Mouse (Mus musculus): ENCODE data around the gene Trim80. TPM values are rescaled to one million over a fixed set of nuclear protein-coding genes. Genes with fewer than 3 reads are reported as not detected.

Trim80 gene
- not detected in 2 replicates for total RNA-seq (2015)
- total RNA-seq (2017) = not detected in 2 replicates

GRCm38 (mm10) chr11:115439906-115440595 lies at the start of gene Trim80:
Trim80 (plus strand) TSS chr11:115440545.
- no peak for ATAC-seq (ENCODE audit: poor library complexity, severe bottlenecking)

GRCm38 (mm10) chr11:115391358-115391757 lies 49.0 kb upstream of the Trim80 start:
- no peak for ATAC-seq (ENCODE audit: poor library complexity, severe bottlenecking)

GRCm38 (mm10) chr11:115393721-115394325 lies 46.5 kb upstream of the Trim80 start:
- no peak for ATAC-seq (ENCODE audit: poor library complexity, severe bottlenecking)

- ATAC-seq (ENCODE audit: poor library complexity, severe bottlenecking) = peak; percentile 80
Measured at GRCm38 (mm10) chr11:115398085-115398484, 42.3 kb upstream of the Trim80 start.

DNA sequence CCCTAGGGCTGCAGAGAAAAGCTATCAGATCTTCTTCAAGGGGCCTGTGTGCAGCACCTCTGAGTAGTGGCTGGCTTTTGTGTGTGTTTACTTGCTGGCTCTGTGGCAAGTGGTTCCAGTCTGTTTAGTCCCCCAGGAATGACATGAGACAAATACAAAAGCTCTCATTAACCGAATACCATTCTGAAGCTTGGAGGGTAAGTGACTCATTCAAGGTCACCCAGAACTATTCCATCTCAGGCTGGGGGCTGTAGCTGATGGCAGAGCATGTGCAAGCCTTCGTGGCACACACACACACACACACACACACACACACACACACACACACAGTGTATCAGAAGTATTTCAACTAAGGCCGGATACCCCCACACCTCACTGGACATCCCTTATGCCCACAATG lies 40.2 kb upstream of the Trim80 start:
- no peak for ATAC-seq (ENCODE audit: poor library complexity, severe bottlenecking)

- no peak for ATAC-seq (ENCODE audit: poor library complexity, severe bottlenecking)
Measured at GRCm38 (mm10) chr11:115400630-115401391, 39.5 kb upstream of the Trim80 start.

DNA sequence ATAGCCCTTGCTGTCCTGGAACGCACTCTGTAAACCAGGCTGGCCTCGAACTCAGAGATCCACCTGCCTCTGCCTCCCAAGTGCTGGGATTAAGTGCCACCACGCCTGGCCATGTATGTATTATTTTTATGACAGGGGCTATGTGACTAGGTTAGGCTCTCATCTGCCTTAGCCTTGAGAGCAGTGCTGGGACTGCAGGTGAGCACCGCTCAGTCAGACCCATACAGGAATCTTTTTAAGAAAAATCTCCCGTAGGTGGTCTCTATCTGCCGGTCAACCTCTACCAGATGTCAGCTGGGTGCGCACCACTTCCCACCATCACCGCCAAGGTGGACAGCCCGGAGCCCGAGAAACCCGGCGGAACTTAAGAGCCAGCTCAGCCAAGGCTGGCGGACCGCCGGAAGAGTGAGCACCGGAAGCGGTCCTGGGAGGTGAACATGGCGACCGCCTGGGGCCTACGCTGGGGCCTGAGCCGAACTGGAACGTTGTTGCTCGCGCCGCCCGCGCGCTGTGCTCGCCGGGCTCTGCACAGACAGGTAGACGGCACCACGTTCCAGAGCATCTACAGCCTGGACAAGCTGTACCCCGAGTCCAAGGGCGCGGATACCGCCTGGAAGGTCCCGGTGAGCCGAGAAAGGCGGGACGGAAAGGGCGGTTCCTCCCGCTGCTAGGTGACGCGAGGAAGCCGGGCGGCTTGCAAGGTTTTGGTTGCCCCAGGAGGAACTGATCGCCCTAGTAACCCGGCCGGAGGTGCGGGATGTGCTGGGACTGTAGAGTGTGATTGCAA lies 36.8 kb upstream of the Trim80 start, which contains the start of gene Mrpl58:
Mrpl58 (plus strand) TSS at position 415 of the 787 bp plus-strand sequence.
- peak; percentile 95 for ATAC-seq (ENCODE audit: poor library complexity, severe bottlenecking)

GRCm38 (mm10) chr11:115405723-115406122 lies 34.6 kb upstream of the Trim80 start:
- ATAC-seq (ENCODE audit: poor library complexity, severe bottlenecking) = no peak

- ATAC-seq (ENCODE audit: poor library complexity, severe bottlenecking) = no peak
Measured at GRCm38 (mm10) chr11:115406858-115407401, 33.4 kb upstream of the Trim80 start.

DNA sequence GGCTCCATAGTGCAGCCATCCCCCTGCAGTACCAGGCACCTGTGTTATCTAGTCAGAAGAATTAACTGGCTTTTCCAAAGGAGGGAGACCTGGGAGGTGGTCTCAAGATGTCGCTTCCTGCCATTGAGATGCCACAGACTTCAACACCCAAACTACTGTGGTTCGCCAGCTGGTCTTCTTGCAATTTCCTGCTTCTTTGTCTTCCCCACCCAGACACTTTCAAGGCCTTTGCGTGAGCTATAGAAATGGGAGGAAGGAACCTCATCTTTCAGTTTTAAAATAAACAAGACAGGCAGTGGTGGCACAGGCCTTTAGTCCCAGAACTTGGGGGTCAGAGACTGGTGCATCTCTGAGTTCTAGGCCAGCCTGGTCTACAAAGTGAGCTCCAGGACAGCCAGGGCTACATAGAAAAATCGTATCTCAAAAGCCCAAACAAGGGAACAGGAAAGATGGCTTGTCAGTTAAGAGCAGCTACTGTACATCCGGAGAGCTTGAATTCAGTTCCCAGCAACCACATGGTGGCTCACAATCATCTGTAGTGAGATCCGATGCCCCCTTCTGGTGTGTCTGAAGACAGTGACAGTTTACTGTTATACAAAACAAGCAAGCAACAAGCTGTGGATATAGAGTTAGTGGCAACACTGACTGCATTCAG lies 32.0 kb upstream of the Trim80 start:
- ATAC-seq (ENCODE audit: poor library complexity, severe bottlenecking) = no peak

- ATAC-seq (ENCODE audit: poor library complexity, severe bottlenecking) = no peak
Measured at GRCm38 (mm10) chr11:115409556-115409955, 30.8 kb upstream of the Trim80 start.

DNA sequence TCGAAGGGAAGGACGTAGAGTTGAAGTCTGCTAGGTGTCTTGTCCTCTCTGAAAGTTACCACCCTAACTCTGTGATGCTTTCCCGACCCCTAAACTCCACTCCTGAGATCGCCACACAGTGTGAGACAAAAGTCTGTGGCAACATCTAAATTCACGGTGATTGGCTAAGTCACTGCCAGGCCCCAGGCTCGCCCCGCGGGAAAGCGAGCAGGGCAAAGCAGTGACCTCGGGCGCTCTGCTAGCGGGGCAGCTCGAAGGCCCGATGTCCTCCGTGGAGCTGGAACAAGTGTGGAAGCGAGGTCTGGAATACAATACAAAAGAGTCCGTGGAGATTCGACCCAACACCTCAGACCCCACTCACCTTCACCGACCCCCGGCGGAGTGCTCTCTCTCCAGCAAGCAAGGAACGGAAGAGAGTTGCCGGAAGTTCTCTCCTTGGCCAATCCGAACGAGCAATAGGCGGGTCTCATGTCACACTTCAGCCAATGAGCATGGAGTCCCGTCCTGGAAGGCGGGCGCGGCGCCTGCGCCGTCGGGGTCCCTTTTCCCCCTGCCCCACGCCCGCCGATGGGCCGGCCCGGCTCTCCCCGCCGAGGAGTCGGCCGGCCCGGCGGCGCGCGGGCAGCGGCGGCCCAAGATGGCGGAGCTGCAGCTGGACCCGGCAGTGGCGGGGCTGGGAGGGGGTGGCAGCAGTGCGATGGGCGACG lies 20.7 kb upstream of the Trim80 start, which contains the start of the genes Atp5h and Kctd2:
Atp5h (minus strand) TSS at position 432 of the 707 bp plus-strand sequence.
Kctd2 (plus strand) TSS at position 598 of the 707 bp plus-strand sequence.
- peak; percentile 98 for ATAC-seq (ENCODE audit: poor library complexity, severe bottlenecking)

DNA sequence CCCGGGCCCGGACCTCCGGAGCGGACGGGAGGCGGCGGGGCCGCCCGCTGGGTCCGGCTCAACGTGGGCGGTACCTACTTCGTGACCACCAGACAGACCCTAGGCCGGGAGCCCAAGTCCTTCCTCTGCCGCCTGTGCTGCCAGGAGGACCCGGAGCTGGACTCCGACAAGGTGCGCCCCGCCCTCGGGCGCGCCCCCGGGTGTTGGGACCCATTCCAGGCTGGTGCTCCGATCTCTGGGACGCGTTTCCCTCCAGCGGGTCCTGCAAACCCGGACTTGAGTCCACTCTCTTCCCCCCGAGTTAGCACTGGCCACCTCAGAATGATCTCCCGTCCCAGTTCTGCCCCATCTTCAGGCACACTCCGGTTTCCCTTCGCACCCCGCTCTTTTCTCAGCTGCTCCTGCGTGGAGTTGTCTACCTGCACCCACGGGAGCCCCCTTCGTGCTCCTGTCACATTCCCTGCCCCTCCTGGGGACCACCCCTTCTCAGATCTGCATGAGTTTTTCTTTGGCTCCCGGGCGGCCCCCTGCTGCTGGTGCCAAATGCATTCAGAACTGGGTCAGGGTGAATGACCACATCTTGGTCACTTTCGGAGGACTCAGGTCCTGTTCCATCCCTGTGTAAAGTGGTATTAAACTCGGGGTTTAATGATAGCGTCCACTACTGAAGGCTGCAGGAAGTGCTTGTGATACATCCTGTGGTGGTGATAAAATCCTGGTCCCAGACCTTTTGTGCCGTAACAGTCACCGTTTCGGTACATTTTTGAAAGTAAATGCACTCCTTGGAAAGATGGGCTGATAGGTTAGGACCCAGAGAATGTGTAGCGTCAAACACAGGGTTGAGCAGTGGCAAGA lies 19.8 kb upstream of the Trim80 start:
- no peak for ATAC-seq (ENCODE audit: poor library complexity, severe bottlenecking)

DNA sequence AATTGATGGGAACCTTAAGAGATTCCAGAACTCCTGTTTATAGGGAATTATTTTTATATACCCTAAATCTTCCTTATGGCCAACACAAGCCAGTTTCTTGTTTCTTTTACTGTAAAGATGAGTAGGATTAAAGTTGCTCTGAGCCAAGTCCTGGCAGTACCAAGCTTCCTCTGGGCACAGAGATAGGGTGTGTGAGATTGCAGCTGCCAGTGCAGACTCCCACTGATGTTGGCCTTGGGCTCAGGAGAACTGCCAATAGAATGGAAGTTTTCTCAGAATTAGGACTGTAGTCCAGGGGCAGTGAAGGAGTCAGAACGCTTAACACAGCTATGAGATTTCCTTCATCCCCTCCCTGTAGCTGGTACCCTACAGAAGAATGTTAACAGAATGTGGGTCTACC lies 19.0 kb upstream of the Trim80 start:
- ATAC-seq (ENCODE audit: poor library complexity, severe bottlenecking) = no peak

DNA sequence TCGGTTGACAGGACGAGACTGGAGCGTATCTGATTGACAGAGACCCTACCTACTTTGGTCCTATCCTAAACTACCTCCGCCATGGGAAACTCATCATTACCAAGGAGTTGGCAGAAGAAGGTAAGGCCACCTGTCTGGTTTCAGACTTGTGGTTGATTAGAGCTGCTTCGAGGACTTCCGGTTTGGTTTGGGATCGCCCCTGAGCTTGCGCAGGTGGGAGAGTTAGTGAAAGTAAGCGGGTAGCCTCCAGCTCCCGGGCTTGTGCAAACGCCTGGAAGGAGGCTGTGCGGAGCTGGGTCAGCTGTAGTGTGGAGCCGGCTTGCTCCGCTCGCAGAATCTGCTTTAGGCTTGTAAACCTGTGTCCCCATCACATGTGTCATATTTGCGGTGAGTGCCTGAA lies 18.4 kb upstream of the Trim80 start:
- ATAC-seq (ENCODE audit: poor library complexity, severe bottlenecking) = no peak

- ATAC-seq (ENCODE audit: poor library complexity, severe bottlenecking) = no peak
Measured at GRCm38 (mm10) chr11:115423091-115423490, 17.3 kb upstream of the Trim80 start.

DNA sequence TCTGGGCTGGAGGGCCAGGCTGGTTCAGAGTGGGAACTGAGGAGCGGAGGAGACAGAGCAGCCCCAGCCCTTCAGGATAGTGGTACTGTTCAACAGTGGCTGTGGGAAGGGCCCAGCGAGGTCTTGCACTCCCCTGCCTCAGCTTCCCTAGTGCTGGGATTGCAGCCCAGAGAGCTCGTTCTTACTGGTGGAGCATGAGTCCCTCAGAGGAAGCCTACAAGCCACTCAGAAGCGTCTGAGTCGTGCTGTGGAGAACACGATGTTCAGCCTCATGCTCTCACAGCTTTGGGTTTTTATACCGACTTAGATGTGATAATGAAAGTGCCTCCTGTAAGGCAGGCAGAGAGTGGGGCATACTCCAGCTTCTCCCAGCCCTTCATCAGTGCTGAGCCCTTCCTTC lies 15.7 kb upstream of the Trim80 start:
- no peak for ATAC-seq (ENCODE audit: poor library complexity, severe bottlenecking)

GRCm38 (mm10) chr11:115425671-115426070 lies 14.7 kb upstream of the Trim80 start:
- ATAC-seq (ENCODE audit: poor library complexity, severe bottlenecking) = no peak
